ENCODE assay signal across 8 mouse cellular contexts in genomic region chr15:98877331-98877730, GRCm38 (mm10). TPM values are rescaled to one million over a fixed set of nuclear protein-coding genes. Genes with fewer than 3 reads are reported as not detected.
DNase-seq lines count a peak whose midpoint lies in the region.

No protein-coding gene starts in this region.

- peak; percentile 79 for DNase-seq in gastrocnemius, adult 18-20 months (ENCODE audit: low spot score)
- DNase-seq in gastrocnemius, postnatal 25 days = no peak
- DNase-seq in right cerebral cortex, adult 2 months (ENCODE audit: low spot score in 2 of 2) = peak; percentile 50 to 70
- DNase-seq in right cerebral cortex, postnatal 25 days = no peak
- peak; percentile 73 for DNase-seq in cerebellum, adult 9-11 months
- peak; percentile 87 for DNase-seq in kidney, adult 9 months
- DNase-seq in mesoderm, embryonic 11.5 days (ENCODE audit: low read depth, low spot score) = peak; percentile 84
- DNase-seq in thymus, postnatal 25 days = peak; percentile 67

RNA-seq across cellular contexts. Expression of gene Kmt2d, which starts 6.3 kb away (rescaled TPM):
- 10 to 100 TPM; 43.2 to 50.1 TPM for total RNA-seq in gastrocnemius, adult 18-20 months (2021)
- total RNA-seq in gastrocnemius, postnatal 25 days (2021) = 10 to 100 TPM; 36.6 to 43.5 TPM

RNA-seq across cellular contexts. Expression of gene Rhebl1, which starts 17.0 kb away (rescaled TPM):
- total RNA-seq in gastrocnemius, adult 18-20 months (2021) = 1 to 10 TPM; 1.3 TPM
- 1 to 10 TPM; 2.5 to 2.9 TPM for total RNA-seq in gastrocnemius, postnatal 25 days (2021)

RNA-seq across cellular contexts. Expression of gene Dhh, which starts 21.0 kb away (rescaled TPM):
- total RNA-seq in gastrocnemius, adult 18-20 months (2021) = 1 to 10 TPM in 1 of 2 experiments, under 1 TPM in 1; 0.75 to 1.5 TPM
- 1 to 10 TPM; 1.2 to 2.3 TPM for total RNA-seq in gastrocnemius, postnatal 25 days (2021)

RNA-seq across cellular contexts. Expression of gene Lmbr1l, which starts 40.7 kb away (rescaled TPM):
- total RNA-seq in gastrocnemius, adult 18-20 months (2021) = 1 to 10 TPM; 4.8 to 4.9 TPM
- total RNA-seq in gastrocnemius, postnatal 25 days (2021) = 1 to 10 TPM; 6.1 to 6.6 TPM

RNA-seq across cellular contexts. Expression of gene Prkag1, which starts 46.0 kb away (rescaled TPM):
- 10 to 100 TPM; 48.1 to 49.6 TPM for total RNA-seq in gastrocnemius, adult 18-20 months (2021)
- 10 to 100 TPM; 43.6 to 43.9 TPM for total RNA-seq in gastrocnemius, postnatal 25 days (2021)

Comparison
In these comparisons a context has a peak if more than half of its experiments do, and no peak if none do; other contexts are left out.
1. DNase-seq: peak in gastrocnemius, adult 18-20 months (single experiment), right cerebral cortex, adult 2 months (2 of 2), cerebellum, adult 9-11 months (single experiment), kidney, adult 9 months (single experiment), mesoderm, embryonic 11.5 days (single experiment) and thymus, postnatal 25 days (single experiment); none in gastrocnemius, postnatal 25 days (single experiment) and right cerebral cortex, postnatal 25 days (single experiment).